Mouse (Mus musculus) erythroblast, embryonic 14.5 days (primary cell): ENCODE data around the gene Gm28036.

Experiments used
- GATA1 ChIP-seq: IDR thresholded peaks from 2 replicates; pipeline ENCODE4 v1.6.1; 2012; ENCODE audit warnings: low read length, inconsistent platforms, mixed read lengths
- TAL1 ChIP-seq: IDR thresholded peaks from 3 replicates; pipeline ENCODE4 v1.6.1; 2012; ENCODE audit warnings: low read length, inconsistent platforms, mixed read lengths

- TF ChIP-seq TAL1 (no peak), GATA1 (no peak)
Observed at GRCm38 (mm10) chr2:156089799-156090198, 37.1 kb downstream of the Gm28036 start.
